Mouse (Mus musculus) thymus, postnatal 10 days (tissue): ENCODE data around the gene Slc45a3.

Experiments
- DNase-seq, 2 experiments: peaks; one replicate each; pipeline ENCODE4 v3.0.0; 2021; ENCODE audit warnings: low spot score in 2 of 2

Slc45a3 gene

GRCm38 (mm10) chr1:131964580-131964979, 1.8 kb downstream of the Slc45a3 start:
- no peak for DNase-seq

- DNase-seq, result no peak
Observed at GRCm38 (mm10) chr1:131965818-131966217, 3.1 kb downstream of the Slc45a3 start.

GRCm38 (mm10) chr1:131967336-131967735, 4.6 kb downstream of the Slc45a3 start:
- no peak for DNase-seq

GRCm38 (mm10) chr1:131968556-131968955, 5.8 kb downstream of the Slc45a3 start:
- no peak for DNase-seq

DNA sequence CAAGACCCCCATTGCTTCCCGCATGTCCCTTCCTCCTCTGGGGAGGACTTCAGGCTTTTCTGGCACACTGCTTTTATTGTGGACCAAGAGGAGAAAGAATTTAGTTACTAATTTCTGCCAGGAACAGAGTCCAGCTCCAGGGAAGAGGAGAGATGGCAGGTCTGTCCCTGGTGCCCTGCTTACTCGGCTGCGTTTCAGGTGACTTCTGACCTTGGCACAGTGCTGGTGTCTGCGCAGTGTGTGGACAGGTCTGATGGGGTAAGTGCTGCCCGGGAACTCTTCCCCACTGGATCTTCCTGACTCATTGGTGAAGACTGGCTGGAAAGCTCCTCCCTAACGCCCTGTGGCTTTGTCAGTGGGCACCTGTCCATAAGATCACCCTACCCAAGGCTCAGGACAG, 6.2 kb downstream of the Slc45a3 start:
- DNase-seq, result no peak

GRCm38 (mm10) chr1:131969825-131970224, 7.1 kb downstream of the Slc45a3 start:
- no peak for DNase-seq

GRCm38 (mm10) chr1:131970322-131970660, 7.5 kb downstream of the Slc45a3 start:
- no peak for DNase-seq

- DNase-seq, result peak in 1 of 2 experiments; percentile 33
Observed at GRCm38 (mm10) chr1:131970661-131971520, 8.1 kb downstream of the Slc45a3 start.

DNA sequence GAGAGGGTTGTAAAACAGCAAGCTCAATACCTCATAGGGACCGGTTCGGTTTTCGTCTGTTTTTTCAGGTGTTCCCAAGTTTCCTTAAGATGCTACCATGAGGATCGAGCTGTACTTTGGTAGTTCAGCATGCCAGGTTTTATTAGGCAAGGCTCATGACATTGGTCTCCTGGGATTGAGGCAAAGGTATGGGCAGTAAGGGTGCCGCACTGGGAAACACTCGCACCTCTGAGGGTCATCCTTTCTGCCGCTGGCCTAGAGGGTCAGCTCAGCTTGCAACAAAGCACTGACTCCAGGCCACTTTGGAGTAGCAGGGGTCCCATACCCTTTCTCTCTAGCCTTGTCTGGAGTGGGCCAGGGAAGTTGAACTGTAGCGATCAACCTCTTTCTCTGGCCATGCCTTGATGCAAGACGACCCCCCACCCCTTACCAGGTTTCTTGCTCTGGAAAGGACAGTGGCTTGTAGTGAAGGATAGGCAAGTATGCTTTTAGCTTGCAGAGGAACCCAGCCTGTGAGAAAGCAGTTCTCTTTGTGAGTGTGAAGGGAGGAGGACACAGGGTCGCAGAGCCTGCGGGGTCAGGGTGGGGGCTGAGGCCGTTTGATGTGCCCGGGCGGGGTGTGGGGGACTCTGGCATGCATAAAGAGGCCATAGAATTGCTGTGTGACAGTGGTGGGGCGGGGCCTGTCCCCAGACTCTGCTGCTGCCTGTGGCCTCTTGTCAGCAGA, 9.2 kb downstream of the Slc45a3 start:
- DNase-seq, result no peak

GRCm38 (mm10) chr1:131972498-131973334, 9.9 kb downstream of the Slc45a3 start:
- DNase-seq, result no peak

DNA sequence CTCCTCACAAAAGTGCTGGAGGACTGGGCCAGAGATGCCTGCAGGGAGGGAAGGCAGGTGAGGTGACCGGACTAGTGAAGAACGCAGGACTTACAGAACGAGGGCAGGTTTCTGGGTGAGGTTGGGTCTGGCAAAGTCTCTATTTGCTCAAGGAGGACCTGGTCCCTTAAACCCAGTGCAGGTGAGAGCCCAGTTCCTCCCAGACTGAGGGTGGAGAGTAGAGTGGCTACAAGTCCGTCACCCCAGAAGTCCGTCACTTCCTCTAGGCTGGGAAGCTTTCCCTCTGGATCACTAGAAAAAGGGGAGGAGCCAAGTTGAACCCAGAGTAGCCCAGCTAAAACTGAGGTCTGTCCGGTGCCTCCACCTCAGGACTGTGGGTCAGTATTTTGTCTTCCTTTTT, 11.2 kb downstream of the Slc45a3 start:
- no peak for DNase-seq

DNA sequence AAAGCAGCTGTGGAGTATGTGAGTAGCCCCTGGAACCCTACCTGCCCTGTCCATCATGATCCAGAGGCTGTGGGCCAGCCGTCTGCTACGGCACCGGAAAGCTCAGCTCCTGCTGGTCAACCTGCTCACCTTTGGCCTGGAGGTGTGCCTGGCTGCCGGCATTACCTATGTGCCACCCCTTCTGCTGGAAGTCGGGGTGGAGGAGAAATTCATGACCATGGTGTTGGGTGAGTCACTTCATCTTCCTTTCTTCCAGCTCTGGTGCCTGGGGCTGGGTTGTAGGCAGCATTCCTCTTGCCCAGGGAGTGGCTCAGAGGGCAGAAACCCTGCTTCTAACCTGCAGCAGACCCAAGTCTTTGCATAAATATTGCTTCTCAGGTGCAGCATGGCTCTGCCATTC, 14.1 kb downstream of the Slc45a3 start:
- no peak for DNase-seq

GRCm38 (mm10) chr1:131980471-131980870, 17.7 kb downstream of the Slc45a3 start:
- no peak for DNase-seq

DNA sequence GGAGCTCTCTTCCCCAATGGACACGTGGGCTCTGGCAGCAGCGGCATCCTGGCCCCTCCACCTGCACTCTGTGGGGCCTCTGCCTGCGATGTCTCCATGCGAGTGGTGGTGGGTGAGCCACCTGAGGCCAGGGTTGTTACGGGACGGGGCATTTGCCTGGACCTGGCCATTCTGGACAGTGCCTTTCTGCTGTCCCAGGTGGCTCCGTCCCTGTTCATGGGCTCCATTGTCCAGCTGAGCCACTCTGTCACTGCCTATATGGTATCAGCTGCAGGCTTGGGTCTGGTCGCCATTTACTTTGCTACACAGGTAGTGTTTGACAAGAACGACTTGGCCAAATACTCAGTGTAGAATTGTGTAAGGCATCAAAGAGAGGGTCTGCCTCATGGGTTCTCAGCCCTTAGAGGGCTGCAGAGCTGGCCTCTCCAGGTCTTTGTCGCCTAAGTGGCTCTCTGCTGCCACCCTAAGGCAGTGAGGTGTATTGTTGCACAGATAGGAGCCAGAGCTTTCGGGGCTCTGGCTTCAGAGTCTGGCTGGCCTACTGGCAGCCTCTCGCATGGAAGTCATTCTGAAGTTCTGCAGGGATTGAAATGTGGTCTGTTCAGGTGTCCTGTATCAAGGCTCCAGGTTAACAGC, 18.7 kb downstream of the Slc45a3 start:
- peak; percentile 62 to 81 for DNase-seq

GRCm38 (mm10) chr1:131982907-131983306, 20.1 kb downstream of the Slc45a3 start:
- peak; percentile 75 to 89 for DNase-seq

- DNase-seq, result no peak
Observed at GRCm38 (mm10) chr1:131983806-131984205, 21.0 kb downstream of the Slc45a3 start.

DNA sequence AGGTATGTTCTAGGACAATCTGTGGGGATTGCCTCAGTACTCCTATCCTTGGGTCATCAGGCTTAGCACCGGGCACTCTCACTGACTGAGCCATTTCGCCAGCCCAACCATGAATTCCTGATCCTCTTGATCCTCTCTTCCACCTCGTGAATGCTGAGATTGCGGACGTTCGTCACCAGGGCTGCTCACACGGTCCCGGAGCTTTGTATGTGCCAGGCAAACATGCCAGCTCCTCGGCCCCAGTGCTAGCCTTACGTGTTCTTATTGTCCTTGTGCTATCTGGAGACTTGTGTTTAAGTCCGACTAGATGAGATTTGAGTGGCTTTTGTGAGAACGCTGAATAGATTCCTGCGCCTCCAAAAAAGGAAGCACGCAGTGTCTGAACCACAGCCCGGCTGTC, 24.7 kb downstream of the Slc45a3 start:
- no peak for DNase-seq

GRCm38 (mm10) chr1:131989476-131989875, 26.7 kb downstream of the Slc45a3 start:
- DNase-seq, result no peak

DNA sequence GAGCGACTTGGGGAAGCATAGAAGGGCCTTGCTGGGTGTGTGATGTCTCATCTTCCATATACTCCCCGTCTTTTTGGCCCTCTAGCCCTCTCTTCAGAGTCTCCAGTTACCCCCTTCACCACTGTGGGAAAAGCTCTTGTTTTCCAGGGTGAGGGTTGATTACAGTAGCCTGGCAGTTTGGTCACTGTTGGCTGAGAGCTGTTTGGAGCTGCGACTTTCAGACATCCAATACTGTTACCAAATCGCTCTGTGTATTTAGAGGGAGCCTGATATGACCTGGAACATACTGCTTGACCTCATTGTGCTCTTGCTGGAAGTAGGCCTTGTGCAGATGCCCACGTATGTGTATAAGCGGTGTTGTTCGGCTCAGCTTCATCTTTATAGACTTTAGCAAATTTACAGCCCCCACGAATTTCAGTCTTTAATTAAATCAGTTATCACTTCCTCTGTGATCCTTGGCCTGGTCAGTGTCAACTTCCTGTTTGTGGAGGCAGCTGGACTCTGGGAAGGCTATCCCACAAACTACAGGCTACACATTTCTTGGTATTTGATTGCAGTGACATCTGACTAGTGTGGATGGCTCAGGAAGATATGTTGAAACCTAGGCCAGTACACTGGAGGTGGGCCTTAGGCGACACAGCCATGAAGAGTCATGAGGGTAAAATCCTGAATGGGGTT, 27.5 kb downstream of the Slc45a3 start:
- DNase-seq, result no peak

DNA sequence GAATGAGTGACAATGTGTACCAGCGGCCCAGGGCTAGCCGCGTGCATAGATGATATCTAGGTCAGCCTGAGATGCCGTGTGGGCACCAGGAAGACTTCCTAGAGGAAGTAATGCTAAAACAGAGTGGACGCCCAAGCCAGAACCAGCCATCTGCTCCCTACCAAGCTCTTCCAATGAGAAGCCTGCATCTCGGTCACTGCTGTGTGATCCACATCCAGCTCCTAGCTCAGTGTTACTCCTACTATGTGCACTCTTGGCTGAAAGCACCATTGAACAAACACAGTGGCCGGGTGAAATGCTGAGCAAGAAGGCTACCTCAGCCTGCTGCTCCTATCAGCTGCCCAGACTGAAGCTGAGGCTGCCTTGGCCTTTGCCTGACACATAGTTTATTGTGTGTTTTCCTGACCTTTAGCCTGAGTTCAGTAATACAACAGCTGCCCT, 29.8 kb downstream of the Slc45a3 start:
- no peak for DNase-seq
